Comparison of ENCODE assay signal across 17 mouse cellular contexts in the genomic region with DNA sequence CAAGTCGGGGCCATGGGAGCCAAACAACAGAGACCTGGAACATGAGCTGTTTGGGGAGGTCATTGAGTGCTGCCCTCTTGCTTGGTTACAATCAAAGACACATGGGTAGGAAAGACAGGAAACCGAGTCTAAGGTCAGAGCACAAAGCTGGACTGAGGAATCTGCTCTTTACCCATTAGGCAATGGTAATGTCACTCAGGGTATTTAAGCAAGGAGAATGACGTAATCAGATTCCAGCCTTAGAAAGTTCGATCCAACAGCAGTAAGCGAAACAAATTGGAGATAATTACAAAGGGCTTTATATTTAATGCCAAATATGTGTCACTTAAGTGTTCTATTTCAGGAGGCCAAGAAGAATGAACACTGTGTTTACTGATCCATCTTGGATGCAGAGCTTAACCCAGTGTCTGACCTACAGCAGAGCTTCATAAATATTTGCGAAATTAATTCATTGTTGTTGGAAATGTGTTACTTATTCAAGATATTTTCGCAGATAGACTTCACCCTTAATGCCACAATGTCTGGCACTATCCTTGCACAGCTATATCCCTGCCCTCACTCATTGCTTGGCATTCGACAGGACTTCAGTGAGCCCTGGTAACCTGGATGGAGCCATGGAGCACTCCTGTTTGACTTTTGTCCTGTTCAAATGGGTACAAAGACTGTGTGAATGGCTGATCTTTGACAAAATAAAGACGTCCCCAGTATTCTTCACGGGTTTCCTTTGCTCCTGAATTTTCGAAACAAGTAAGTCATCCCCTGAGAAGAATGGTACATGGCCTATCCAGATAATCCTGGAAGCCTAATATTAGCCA. TPM values are rescaled to one million over a fixed set of nuclear protein-coding genes. Genes with fewer than 3 reads are reported as not detected.
DNase-seq lines count a peak whose midpoint lies in the region; ATAC-seq lines count a peak whose summit lies in the region.
"Had no signal": no experiment of that assay in that cellular context is flagged by ENCODE, and none has a peak within 500 bp of the region (broad histone marks: within the 10 kb centered on the region; RNA-seq: fewer than 3 reads in every experiment).

No protein-coding gene starts in this region.

- DNase-seq in hindbrain, embryonic 10.5 days (ENCODE audit: low spot score), result peak; percentile 40
- DNase-seq in adipocyte (ENCODE audit: low spot score), result peak; percentile 87
- peak; percentile 40 for DNase-seq in embryonic facial prominence, embryonic 11.5 days (ENCODE audit: low spot score)
- DNase-seq in lung, postnatal 25 days (ENCODE audit: low spot score), result peak; percentile 63
- no peak for DNase-seq in frontal cortex, postnatal 14 days (ENCODE audit: low spot score in 2 of 2)
- no peak for DNase-seq in urinary bladder, postnatal 10 days (ENCODE audit: low spot score)
- DNase-seq: adrenal gland, postnatal 10 days; cerebellum, postnatal 25 days; gastrocnemius, postnatal 14 days; kidney, postnatal 36 days; layer of hippocampus, postnatal 36 days had no signal

- H3K27ac ChIP-seq in hindbrain, embryonic 10.5 days, result no peak overlapping the region
- no peak overlapping the region for H3K27ac ChIP-seq in hindbrain, embryonic 13.5 days
- no peak overlapping the region for H3K27ac ChIP-seq in embryonic facial prominence, embryonic 11.5 days (replicated peaks; ENCODE audit: low read depth, low read length)
- H3K27ac ChIP-seq: heart, embryonic 15.5 days had no signal

- no peaks in the 10 kb centered on the region for H3K9me3 ChIP-seq in hindbrain, embryonic 10.5 days
- H3K9me3 ChIP-seq in hindbrain, embryonic 13.5 days, result no peaks in the 10 kb centered on the region
- H3K9me3 ChIP-seq in embryonic facial prominence, embryonic 11.5 days (replicated peaks; ENCODE audit: control insufficient read depth, low read length), result no peaks in the 10 kb centered on the region
- H3K9me3 ChIP-seq: heart, embryonic 15.5 days; limb, embryonic 15.5 days had no signal

- no peak for ATAC-seq in hindbrain, embryonic 13.5 days (ENCODE audit: low FRiP score)
- no peak for ATAC-seq in embryonic facial prominence, embryonic 11.5 days (replicated peaks; ENCODE audit: insufficient number of reproducible peaks, low FRiP score, low TSS enrichment, low read depth)

- H3K9ac ChIP-seq in hindbrain, embryonic 13.5 days, result no peak overlapping the region
- no peak overlapping the region for H3K9ac ChIP-seq in embryonic facial prominence, embryonic 11.5 days (replicated peaks; ENCODE audit: low read length)
- H3K9ac ChIP-seq: heart, embryonic 15.5 days; limb, embryonic 15.5 days had no signal

- H3K4me2 ChIP-seq in hindbrain, embryonic 13.5 days, result no peak overlapping the region
- H3K4me2 ChIP-seq in embryonic facial prominence, embryonic 11.5 days (ENCODE audit: low read depth, low read length), result no peak overlapping the region
- H3K4me2 ChIP-seq: heart, embryonic 15.5 days; limb, embryonic 15.5 days had no signal

- H3K4me1 ChIP-seq in hindbrain, embryonic 10.5 days (replicated peaks), result peaks cover 27% of the 10 kb centered on the region
- H3K4me1 ChIP-seq in hindbrain, embryonic 13.5 days (replicated peaks), result peaks cover 4% of the 10 kb centered on the region; the same call in 1 of the 2 replicates
- H3K4me1 ChIP-seq in embryonic facial prominence, embryonic 11.5 days (ENCODE audit: control insufficient read depth, insufficient read depth, low read length), result no peaks in the 10 kb centered on the region
- H3K4me1 ChIP-seq: megakaryocyte, embryonic 14.5 days had no signal

- H3K36me3 ChIP-seq in hindbrain, embryonic 10.5 days, result no peaks in the 10 kb centered on the region
- no peaks in the 10 kb centered on the region for H3K36me3 ChIP-seq in hindbrain, embryonic 13.5 days
- no peaks in the 10 kb centered on the region for H3K36me3 ChIP-seq in embryonic facial prominence, embryonic 11.5 days (replicated peaks; ENCODE audit: control insufficient read depth, insufficient read depth, low read depth, low read length)
- H3K36me3 ChIP-seq: heart, embryonic 15.5 days; limb, embryonic 15.5 days had no signal

- no peak overlapping the region for H3K4me3 ChIP-seq in hindbrain, embryonic 10.5 days
- H3K4me3 ChIP-seq in hindbrain, embryonic 13.5 days, result no peak overlapping the region
- H3K4me3 ChIP-seq in embryonic facial prominence, embryonic 11.5 days (ENCODE audit: low read depth, low read length), result no peak overlapping the region
- H3K4me3 ChIP-seq: erythroblast, embryonic 14.5 days; heart, embryonic 15.5 days; limb, embryonic 15.5 days; megakaryocyte, embryonic 14.5 days had no signal

- WGBS in hindbrain, embryonic 10.5 days, result 62% methylated on average over 11 of the region's 11 CpGs
- WGBS in hindbrain, embryonic 13.5 days, result 65% methylated on average over 11 of the region's 11 CpGs
- WGBS in embryonic facial prominence, embryonic 11.5 days, result 51% methylated on average over 11 of the region's 11 CpGs

- no peaks in the 10 kb centered on the region for H3K27me3 ChIP-seq in hindbrain, embryonic 10.5 days (ENCODE audit: insufficient read depth, poor library complexity, severe bottlenecking)
- no peaks in the 10 kb centered on the region for H3K27me3 ChIP-seq in hindbrain, embryonic 13.5 days
- H3K27me3 ChIP-seq in embryonic facial prominence, embryonic 11.5 days (ENCODE audit: control insufficient read depth, insufficient read depth, low read length), result no peaks in the 10 kb centered on the region
- H3K27me3 ChIP-seq: CH12.LX; heart, embryonic 15.5 days; limb, embryonic 15.5 days; megakaryocyte, embryonic 14.5 days had no signal

RNA-seq across cellular contexts. Expression of a gene that starts 56.2 kb away (rescaled TPM):
- polyA plus RNA-seq in hindbrain, embryonic 10.5 days (2016; fragmentation: Nextera tagmentation; extraction: Ambion mirVana), result 0.77 and 1.2 TPM in 2 replicates
- polyA plus RNA-seq in hindbrain, embryonic 13.5 days (2015; fragmentation: Nextera tagmentation; extraction: Ambion mirVana), result 0.40 and 0.52 TPM in 2 replicates
- polyA plus RNA-seq in embryonic facial prominence, embryonic 11.5 days (2014; fragmentation: Nextera tagmentation; extraction: Ambion mirVana), result 0.93 and 0.96 TPM in 2 replicates
- polyA plus RNA-seq: erythroblast, embryonic 14.5 days had no signal

Comparison
In these comparisons a context has a peak if more than half of its experiments do, and no peak if none do; other contexts are left out.
1. DNase-seq: peak in hindbrain, embryonic 10.5 days (single experiment), adipocyte (single experiment), embryonic facial prominence, embryonic 11.5 days (single experiment) and lung, postnatal 25 days (single experiment); none in frontal cortex, postnatal 14 days (0 of 2) and urinary bladder, postnatal 10 days (single experiment).